Mouse (Mus musculus): Measurements from ENCODE around the gene Enpp3.

DNA sequence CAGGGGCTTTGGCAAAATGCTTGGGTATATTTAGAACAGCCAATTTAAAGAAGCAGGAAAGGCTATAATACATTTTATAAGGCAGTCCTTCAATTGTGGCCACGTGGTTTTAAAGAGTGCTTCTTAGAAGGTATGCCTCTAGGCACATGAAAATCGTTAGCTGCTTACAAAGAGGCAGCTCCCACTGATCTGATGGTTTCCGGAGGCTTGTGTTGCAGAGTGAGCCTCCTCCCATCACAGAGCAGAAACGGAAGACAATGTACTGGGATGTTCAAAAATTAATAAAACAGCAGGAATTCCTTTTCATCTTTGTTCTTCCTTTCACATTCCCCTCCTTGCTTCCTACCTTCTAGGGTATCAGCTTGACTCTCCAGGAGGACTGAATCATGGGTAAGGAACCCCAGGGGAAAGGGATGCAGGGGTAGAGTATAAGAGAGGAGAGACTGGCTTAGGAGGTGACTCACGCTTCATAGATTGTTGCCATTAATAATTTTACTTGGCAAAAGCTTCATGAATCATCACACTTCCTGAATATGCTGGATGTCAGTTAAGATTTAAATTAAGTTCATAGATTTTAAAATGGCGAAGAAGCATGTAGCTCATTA lies 77.4 kb downstream of the Enpp3 start:
- TF ChIP-seq CTCF (IDR thresholded peaks at IDR 0.05; ENCODE audit: extremely low read depth, insufficient read depth, low read length) (no peak), POLR2A (IDR thresholded peaks at IDR 0.05; ENCODE audit: extremely low read depth, insufficient read depth, low read length) (no peak)

Measured in cortical plate, adult 2 months (tissue).